Mouse (Mus musculus): ENCODE measurements around the gene Phpt1. TPM values are rescaled to one million over a fixed set of nuclear protein-coding genes. Genes with fewer than 3 reads are reported as not detected.

Phpt1 gene
- total and polyA plus RNA-seq, 3 experiments = 34.7 to 73.7 TPM; not detected in 1

DNA sequence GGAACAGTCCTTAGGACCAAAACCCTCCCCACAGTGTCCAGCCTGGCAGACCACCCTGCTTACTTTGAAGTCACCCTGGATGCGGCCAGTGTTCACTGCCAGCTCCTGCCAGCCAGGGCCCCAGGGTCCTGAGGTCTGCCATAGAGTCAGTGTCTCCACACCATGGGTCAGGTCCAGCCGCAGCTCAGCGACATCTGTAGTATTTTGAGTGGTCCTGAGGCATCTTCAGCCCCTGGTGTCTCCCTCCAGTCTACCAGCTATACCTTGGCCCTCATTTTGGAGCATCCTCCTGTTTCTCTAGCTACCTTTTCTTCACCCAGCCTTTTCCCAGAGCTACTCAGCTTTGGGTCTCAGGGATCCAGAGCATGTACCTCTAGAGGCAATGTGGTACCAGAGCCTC lies 5.7 kb downstream of the Phpt1 start:
- H3K36me3 ChIP-seq (ENCODE audit: control insufficient read depth in 1 of 2, insufficient read depth in 2 of 2, low read length in 2 of 2) = peaks cover 0 to 4% of the 10 kb centered on the region in 2 experiments; a peak in 1 of 4 replicates
- H3K79me2 ChIP-seq (ENCODE audit: control insufficient read depth, insufficient read depth, low read length, poor library complexity) = peaks cover 7% of the 10 kb centered on the region; the same call in 1 of the 2 replicates
- no peaks in the 10 kb centered on the region for H3K4me1 ChIP-seq (ENCODE audit: control insufficient read depth in 1 of 2, insufficient read depth in 2 of 2, low read length in 2 of 2)
- DNase-seq (ENCODE audit: low read depth, low spot score) = no peak
- H3K27me3 ChIP-seq (ENCODE audit: control insufficient read depth in 1 of 2, insufficient read depth in 2 of 2, low read length in 2 of 2) = no peaks in the 10 kb centered on the region
- TF ChIP-seq MYB (IDR thresholded peaks at IDR 0.05; ENCODE audit: low read depth, low read length) = no peak
- TF ChIP-seq HCFC1 (IDR thresholded peaks at IDR 0.05; ENCODE audit: low read depth, low read length) = no peak
- no peak for TF ChIP-seq ZMIZ1 (IDR thresholded peaks at IDR 0.05; ENCODE audit: low read depth, low read length)
- TF ChIP-seq RAD21 (IDR thresholded peaks at IDR 0.05; ENCODE audit: low read depth, low read length) = no peak
- no peak for TF ChIP-seq MAZ (IDR thresholded peaks at IDR 0.05; ENCODE audit: low read depth, low read length)
- TF ChIP-seq GATA1 (IDR thresholded peaks at IDR 0.05; ENCODE audit: low read depth, low read length) = no peak
- no peak for TF ChIP-seq ZKSCAN1 (IDR thresholded peaks at IDR 0.05; ENCODE audit: low read depth, low read length)
- TF ChIP-seq MEF2A (IDR thresholded peaks at IDR 0.05; ENCODE audit: extremely low read depth, insufficient replicate concordance, low read depth, low read length, poor library complexity, severe bottlenecking) = no peak
- no peak for TF ChIP-seq ELF1 (IDR thresholded peaks at IDR 0.05; ENCODE audit: low read depth, low read length)
- no peak for TF ChIP-seq KAT2A (conservative IDR thresholded peaks at IDR 0.05; ENCODE audit: low read depth, low read length)
- no peak for TF ChIP-seq ETS1 (IDR thresholded peaks at IDR 0.05; ENCODE audit: low read depth, low read length)
- TF ChIP-seq UBTF (IDR thresholded peaks at IDR 0.05; ENCODE audit: borderline replicate concordance, insufficient read depth, low read depth, low read length) = no peak
- TF ChIP-seq BHLHE40 (IDR thresholded peaks at IDR 0.05; ENCODE audit: borderline replicate concordance, low read depth, low read length) = no peak
- no peak for TF ChIP-seq USF2 (IDR thresholded peaks at IDR 0.05; ENCODE audit: borderline replicate concordance in 1 of 2, insufficient read depth in 1 of 2, low read depth in 1 of 2, low read length in 2 of 2)
- H3K27ac ChIP-seq (ENCODE audit: control insufficient read depth, low read depth, low read length) = no peak overlapping the region
- H3K9me3 ChIP-seq (replicated peaks; ENCODE audit: insufficient read depth, low read length) = no peaks in the 10 kb centered on the region
- H3K4me3 ChIP-seq (ENCODE audit: control insufficient read depth in 1 of 2, insufficient read depth in 1 of 2, low read depth in 2 of 2, low read length in 2 of 2) = no peak overlapping the region
- H3K9ac ChIP-seq (ENCODE audit: control insufficient read depth, low read depth, low read length, poor library complexity, severe bottlenecking) = no peak overlapping the region

DNA sequence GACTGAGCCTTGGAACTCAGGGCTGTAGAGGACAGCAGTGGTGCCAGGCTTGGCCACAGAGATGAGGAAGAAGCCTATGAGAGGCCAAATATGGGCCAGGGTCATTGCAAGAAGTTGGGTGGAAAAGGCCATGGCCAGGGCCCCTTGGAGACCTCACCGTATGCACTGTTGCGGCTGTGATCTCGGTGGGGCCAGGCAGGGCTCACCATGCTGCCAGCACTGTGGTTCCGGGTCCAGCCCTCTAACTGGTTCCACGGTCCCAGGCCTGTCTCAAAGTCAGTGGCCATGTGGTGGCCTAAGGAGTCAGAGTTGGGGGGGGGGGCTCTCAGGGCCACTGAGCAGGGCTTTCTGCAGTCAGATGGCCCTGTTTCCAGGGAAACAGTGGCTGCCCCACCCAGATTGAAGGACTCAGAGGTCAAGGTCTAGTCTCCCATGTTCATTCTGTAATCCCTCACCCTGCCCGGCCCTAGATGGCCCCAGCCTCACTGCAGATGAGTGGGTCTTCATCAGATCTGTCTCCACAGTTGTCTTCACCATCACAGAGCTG lies 6.5 kb downstream of the Phpt1 start:
- no peak for TF ChIP-seq NRF1 (IDR thresholded peaks at IDR 0.05; ENCODE audit: insufficient read depth, low read depth, low read length, poor library complexity, severe bottlenecking)
- no peak for TF ChIP-seq MXI1 (IDR thresholded peaks at IDR 0.05; ENCODE audit: low read depth, low read length)
- TF ChIP-seq ZMIZ1 (IDR thresholded peaks at IDR 0.05; ENCODE audit: low read depth, low read length) = no peak
- TF ChIP-seq ETS1 (IDR thresholded peaks at IDR 0.05; ENCODE audit: low read depth, low read length) = no peak
- TF ChIP-seq MYB (IDR thresholded peaks at IDR 0.05; ENCODE audit: low read depth, low read length) = no peak
- no peak for TF ChIP-seq CTCF (IDR thresholded peaks at IDR 0.05 in 2 of 3, conservative IDR thresholded peaks at IDR 0.05 in 1 of 3; ENCODE audit: control insufficient read depth in 1 of 3, insufficient read depth in 1 of 3, low read depth in 2 of 3, low read length in 3 of 3, poor library complexity in 1 of 3, severe bottlenecking in 1 of 3)
- TF ChIP-seq MAFK (IDR thresholded peaks at IDR 0.05; ENCODE audit: borderline replicate concordance, low read depth, low read length) = no peak
- TF ChIP-seq POLR2AphosphoS2 (IDR thresholded peaks at IDR 0.05; ENCODE audit: low read length) = no peak
- no peak for TF ChIP-seq TBP (IDR thresholded peaks at IDR 0.05; ENCODE audit: low read depth, low read length)
- no peak for TF ChIP-seq POLR2A (IDR thresholded peaks at IDR 0.05; ENCODE audit: control insufficient read depth in 1 of 2, insufficient read depth in 1 of 2, low read depth in 1 of 2, low read length in 2 of 2, poor library complexity in 1 of 2)
- no peak for TF ChIP-seq CHD2 (IDR thresholded peaks at IDR 0.05; ENCODE audit: low read length)
- no peak for TF ChIP-seq RAD21 (IDR thresholded peaks at IDR 0.05; ENCODE audit: low read depth, low read length)
- no peak for TF ChIP-seq TCF12 (IDR thresholded peaks at IDR 0.05; ENCODE audit: low read depth, low read length)
- TF ChIP-seq CHD1 (IDR thresholded peaks at IDR 0.05; ENCODE audit: low read depth, low read length) = no peak
- TF ChIP-seq MYC (IDR thresholded peaks at IDR 0.05; ENCODE audit: low read depth, low read length) = no peak
- no peak for TF ChIP-seq SMC3 (IDR thresholded peaks at IDR 0.05; ENCODE audit: low read depth, low read length)
- no peak for TF ChIP-seq TAL1 (IDR thresholded peaks at IDR 0.05; ENCODE audit: low read length)
- no peak for TF ChIP-seq NELFE (IDR thresholded peaks at IDR 0.05; ENCODE audit: low read depth, low read length)
- Histone ChIP-seq H3K9ac (ENCODE audit: control insufficient read depth, low read depth, low read length, poor library complexity, severe bottlenecking) (no peak overlapping the region), H3K4me3 (ENCODE audit: control insufficient read depth in 1 of 2, insufficient read depth in 1 of 2, low read depth in 2 of 2, low read length in 2 of 2) (no peak overlapping the region), H3K36me3 (ENCODE audit: control insufficient read depth in 1 of 2, insufficient read depth in 2 of 2, low read length in 2 of 2) (0 out of 4 replicates have a peak, but pooled peaks cover 0 to 1% of the 10 kb centered on the region in 2 experiments), H3K4me1 (ENCODE audit: control insufficient read depth in 1 of 2, insufficient read depth in 2 of 2, low read length in 2 of 2) (no peaks in the 10 kb centered on the region), H3K27me3 (ENCODE audit: control insufficient read depth in 1 of 2, insufficient read depth in 2 of 2, low read length in 2 of 2) (no peaks in the 10 kb centered on the region), H3K9me3 (replicated peaks; ENCODE audit: insufficient read depth, low read length) (no peaks in the 10 kb centered on the region), H3K79me2 (ENCODE audit: control insufficient read depth, insufficient read depth, low read length, poor library complexity) (peaks cover under 1% of the 10 kb centered on the region; the same call in 1 of the 2 replicates), H3K27ac (ENCODE audit: control insufficient read depth, low read depth, low read length) (no peak overlapping the region)
- DNase-seq (ENCODE audit: low read depth, low spot score) = no peak
